Mouse (Mus musculus): Measurements from ENCODE around the gene Igsf9b. TPM values are rescaled to one million over a fixed set of nuclear protein-coding genes. Genes with fewer than 3 reads are reported as not detected.

Gene Igsf9b
- polyA plus RNA-seq, 1 experiment = 5.6 TPM

DNA sequence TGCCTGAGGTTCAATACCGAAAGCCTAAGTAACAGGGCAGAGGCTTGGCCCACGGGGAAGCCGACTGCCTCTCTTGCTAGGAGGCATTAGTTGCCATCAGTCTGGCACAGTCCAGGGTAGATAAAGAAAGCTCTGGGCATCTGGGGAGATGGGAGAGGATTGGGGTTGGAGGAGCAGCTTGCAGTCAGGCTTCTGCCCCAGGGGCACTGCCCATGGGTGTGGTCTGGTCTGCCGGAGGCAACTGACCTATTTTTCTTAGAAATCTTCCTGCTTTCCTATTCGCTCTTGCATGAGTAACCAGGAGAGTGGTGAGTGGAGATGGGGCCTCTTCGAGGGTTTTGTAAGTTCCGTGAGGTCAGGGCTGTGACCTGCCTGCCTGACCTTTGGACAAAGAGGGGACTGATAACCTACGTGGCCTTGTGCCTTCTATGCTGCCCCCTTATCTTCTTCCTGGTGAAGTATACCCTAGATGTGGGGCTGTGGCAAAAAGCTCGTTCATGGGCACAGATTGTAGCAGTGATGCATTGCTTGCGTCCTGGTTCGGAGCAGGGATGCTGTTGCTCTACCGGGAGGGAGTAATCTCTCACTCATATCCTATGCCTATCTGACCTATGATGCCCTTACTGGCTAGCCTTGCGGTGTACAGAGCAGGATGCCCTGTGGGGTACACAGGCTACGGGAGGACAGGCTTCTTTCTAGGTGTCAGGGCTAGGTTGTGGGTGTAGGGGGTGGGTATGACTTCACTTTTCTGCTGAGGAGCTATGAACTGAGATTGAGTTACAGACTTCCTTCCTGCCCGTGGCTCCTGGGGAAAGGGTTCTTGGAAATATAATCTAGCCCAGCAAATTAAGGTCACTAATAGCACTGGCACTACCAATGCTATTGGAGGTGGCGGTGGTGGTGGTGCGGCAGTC, 4.8 kb downstream of the Igsf9b start:
- Histone ChIP-seq H3K27ac (ENCODE audit: insufficient read depth, low read length) (no peak overlapping the region), H3K4me3 (ENCODE audit: insufficient read depth, low read length) (no peak overlapping the region), H3K4me1 (ENCODE audit: control insufficient read depth, insufficient read depth, low read length) (no peaks in the 10 kb centered on the region)
- no peak for TF ChIP-seq CTCF (IDR thresholded peaks at IDR 0.05; ENCODE audit: borderline replicate concordance, insufficient read depth, low read length)
- TF ChIP-seq POLR2A (IDR thresholded peaks at IDR 0.05; ENCODE audit: low read depth, low read length) = no peak

DNA sequence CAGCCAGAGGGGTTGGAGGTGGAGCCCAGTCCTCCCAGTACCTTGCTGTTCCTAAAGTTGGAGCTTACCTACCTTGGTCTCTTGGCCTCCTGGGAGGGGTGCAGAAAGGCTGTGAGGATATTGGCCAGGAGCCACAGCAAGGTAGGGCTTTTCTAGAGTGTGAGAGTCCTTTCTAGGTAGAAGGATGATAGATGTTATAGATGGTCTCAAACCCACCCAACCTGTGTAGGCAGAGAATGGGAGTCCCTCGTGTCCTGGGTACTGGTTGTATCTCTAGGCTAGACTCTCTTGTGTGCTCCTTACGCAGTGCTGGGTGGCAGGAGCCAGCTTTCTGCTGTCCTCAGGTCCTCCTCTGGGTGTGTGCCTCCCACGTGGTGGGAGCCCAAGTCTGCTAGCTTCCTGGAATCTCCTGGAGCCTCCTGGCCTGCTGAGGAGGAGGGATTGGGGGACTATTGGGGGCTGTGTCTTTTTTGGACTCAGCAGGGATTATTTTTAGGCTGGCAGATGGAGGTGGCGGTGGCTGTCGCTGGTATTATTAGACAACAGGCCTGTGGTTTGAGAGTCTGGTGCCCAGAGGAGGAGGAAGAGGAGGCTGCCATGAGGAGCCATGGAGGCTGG, 5.6 kb downstream of the Igsf9b start:
- Histone ChIP-seq H3K4me1 (ENCODE audit: control insufficient read depth, insufficient read depth, low read length) (no peaks in the 10 kb centered on the region), H3K27ac (ENCODE audit: insufficient read depth, low read length) (no peak overlapping the region), H3K4me3 (ENCODE audit: insufficient read depth, low read length) (no peak overlapping the region)
- no peak for TF ChIP-seq POLR2A (IDR thresholded peaks at IDR 0.05; ENCODE audit: low read depth, low read length)
- no peak for TF ChIP-seq CTCF (IDR thresholded peaks at IDR 0.05; ENCODE audit: borderline replicate concordance, insufficient read depth, low read length)

DNA sequence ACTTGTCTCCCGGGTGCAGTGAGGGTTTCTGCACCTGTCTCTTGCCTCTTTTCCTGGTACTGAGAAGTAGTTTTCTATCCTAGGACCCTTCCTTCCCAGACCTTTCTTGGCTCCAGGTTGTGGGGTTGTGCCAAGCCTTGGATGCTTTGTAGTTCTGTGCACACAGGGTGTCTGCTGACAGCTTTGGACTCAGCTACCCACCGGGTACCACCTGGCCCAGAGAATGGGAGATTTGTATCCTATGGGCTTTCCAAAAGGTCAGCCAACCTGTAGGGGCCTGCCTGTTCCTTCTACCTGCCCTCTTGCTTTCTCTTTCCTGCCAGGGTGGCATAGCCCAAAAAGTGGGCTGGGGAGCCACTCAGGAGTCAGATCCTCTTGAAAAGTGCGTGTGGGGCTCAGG, 6.5 kb downstream of the Igsf9b start:
- H3K27ac ChIP-seq (ENCODE audit: insufficient read depth, low read length) = no peak overlapping the region
- TF ChIP-seq POLR2A (IDR thresholded peaks at IDR 0.05; ENCODE audit: low read depth, low read length) (no peak), CTCF (IDR thresholded peaks at IDR 0.05; ENCODE audit: borderline replicate concordance, insufficient read depth, low read length) (no peak)
- H3K4me3 ChIP-seq (ENCODE audit: insufficient read depth, low read length) = no peak overlapping the region
- no peaks in the 10 kb centered on the region for H3K4me1 ChIP-seq (ENCODE audit: control insufficient read depth, insufficient read depth, low read length)

DNA sequence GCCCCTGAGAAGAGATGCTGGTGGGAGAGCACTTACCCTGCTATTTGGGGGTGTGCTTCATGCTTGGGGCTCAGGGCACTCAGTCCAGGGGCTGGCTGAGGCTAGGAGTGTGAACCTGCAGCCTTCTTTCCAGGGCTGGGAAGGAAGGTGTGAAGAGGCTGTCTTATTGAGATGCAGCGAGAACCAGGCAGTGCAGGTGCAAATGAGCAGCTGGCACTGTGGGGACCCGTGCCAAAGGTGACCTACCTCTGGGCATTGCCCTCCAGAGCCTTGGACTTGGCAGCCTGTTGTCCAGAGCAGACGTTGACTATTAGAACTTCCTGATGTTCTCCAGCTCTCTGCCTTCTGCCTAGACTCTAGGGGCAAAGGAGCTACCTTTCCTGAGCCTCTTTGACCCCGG, 7.6 kb downstream of the Igsf9b start:
- Histone ChIP-seq H3K27ac (ENCODE audit: insufficient read depth, low read length) (no peak overlapping the region), H3K4me1 (ENCODE audit: control insufficient read depth, insufficient read depth, low read length) (no peaks in the 10 kb centered on the region), H3K4me3 (ENCODE audit: insufficient read depth, low read length) (no peak overlapping the region)
- TF ChIP-seq POLR2A (IDR thresholded peaks at IDR 0.05; ENCODE audit: low read depth, low read length) (no peak), CTCF (IDR thresholded peaks at IDR 0.05; ENCODE audit: borderline replicate concordance, insufficient read depth, low read length) (no peak)

DNA sequence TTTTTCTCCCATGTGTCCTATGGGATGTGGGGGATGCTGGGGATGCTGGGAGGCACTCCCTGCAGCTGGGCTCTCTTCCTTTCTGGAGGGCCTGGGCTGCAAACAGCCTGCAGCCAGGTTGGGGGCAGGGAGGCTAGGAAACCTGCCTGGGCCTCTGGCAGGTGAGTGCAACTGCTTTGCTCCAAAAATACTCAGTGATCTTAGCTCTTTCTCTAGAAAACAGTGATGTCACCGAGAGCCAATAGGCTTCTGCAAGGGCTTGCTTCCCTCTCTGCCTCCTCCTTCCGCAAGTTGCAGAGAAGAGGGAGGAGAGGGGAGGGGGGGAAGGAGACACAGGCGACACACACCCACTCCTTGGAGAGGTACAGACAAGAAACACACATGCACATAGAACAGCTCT, 8.3 kb downstream of the Igsf9b start:
- no peaks in the 10 kb centered on the region for H3K4me1 ChIP-seq (ENCODE audit: control insufficient read depth, insufficient read depth, low read length)
- TF ChIP-seq POLR2A (IDR thresholded peaks at IDR 0.05; ENCODE audit: low read depth, low read length) (no peak), CTCF (IDR thresholded peaks at IDR 0.05; ENCODE audit: borderline replicate concordance, insufficient read depth, low read length) (no peak)
- H3K4me3 ChIP-seq (ENCODE audit: insufficient read depth, low read length) = no peak overlapping the region
- no peak overlapping the region for H3K27ac ChIP-seq (ENCODE audit: insufficient read depth, low read length)

DNA sequence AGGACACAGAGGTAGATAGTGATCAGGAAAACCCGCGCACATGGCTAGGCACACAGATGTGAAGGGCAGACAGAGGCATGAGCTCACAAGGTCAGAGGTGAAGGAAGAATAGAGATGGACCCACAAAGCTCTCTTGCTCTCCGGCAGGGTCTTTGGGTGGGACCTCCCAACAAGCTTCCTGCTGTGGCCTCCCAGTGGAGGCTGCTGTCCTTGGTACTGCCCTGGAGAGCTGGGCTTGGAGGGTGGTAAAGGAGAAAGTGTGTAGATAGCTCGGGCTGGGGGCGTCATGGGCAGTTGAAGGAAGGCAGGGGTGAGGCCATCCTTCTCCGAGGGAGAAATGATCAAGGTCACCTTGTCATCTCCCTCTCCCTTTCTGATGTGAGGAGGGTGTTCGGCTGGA, 9.0 kb downstream of the Igsf9b start:
- Histone ChIP-seq H3K4me1 (ENCODE audit: control insufficient read depth, insufficient read depth, low read length) (no peaks in the 10 kb centered on the region), H3K4me3 (ENCODE audit: insufficient read depth, low read length) (no peak overlapping the region)

DNA sequence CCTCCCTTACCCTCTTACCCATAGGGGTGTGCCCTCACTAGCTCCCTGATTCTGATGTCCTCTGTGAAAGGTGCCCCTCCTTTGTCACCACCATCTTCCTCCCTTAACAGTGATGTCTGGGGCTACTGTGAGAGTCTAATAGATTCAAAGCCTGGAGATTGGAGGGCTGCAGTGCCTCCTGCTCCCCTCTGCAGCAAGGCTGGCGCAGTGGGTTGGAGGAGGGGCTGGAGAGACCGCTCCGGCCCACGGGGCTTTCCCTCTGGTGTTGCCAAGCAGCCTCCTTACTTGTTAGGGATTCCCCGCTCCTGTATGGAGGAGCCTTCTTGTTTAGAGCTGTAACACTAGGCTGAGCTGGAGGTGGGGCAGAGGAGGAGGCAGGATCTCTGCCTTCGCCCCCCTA, 9.6 kb downstream of the Igsf9b start:
- TF ChIP-seq POLR2A (IDR thresholded peaks at IDR 0.05; ENCODE audit: low read depth, low read length) = no peak
- no peak for TF ChIP-seq CTCF (IDR thresholded peaks at IDR 0.05; ENCODE audit: borderline replicate concordance, insufficient read depth, low read length)
- Histone ChIP-seq H3K27ac (ENCODE audit: insufficient read depth, low read length) (no peak overlapping the region), H3K4me3 (ENCODE audit: insufficient read depth, low read length) (no peak overlapping the region), H3K4me1 (ENCODE audit: control insufficient read depth, insufficient read depth, low read length) (no peaks in the 10 kb centered on the region)

More for the DNA sequence above, 9.0 kb downstream of the Igsf9b start:
- TF ChIP-seq CTCF (IDR thresholded peaks at IDR 0.05; ENCODE audit: borderline replicate concordance, insufficient read depth, low read length) (no peak), POLR2A (IDR thresholded peaks at IDR 0.05; ENCODE audit: low read depth, low read length) (no peak)
- H3K27ac ChIP-seq (ENCODE audit: insufficient read depth, low read length) = no peak overlapping the region

DNA sequence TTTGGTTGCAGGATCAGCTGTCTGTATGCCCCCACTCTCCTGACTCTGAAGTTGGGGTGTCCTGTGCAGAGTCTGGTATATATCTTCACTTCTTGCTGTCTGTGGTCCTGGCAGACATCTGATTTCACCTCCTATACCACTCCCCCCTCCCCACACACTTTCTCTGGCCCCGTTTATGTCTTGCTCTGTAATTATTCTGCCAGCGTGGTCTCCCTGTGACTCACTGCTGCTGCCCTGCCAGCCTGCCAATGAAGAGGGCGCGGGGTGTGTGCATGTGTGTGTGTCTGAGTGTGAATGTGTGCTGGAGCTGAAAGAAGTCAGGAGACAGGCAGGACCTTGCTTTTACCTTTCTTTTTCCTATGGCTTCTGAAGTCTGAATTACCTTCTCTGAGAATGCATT, 11.0 kb downstream of the Igsf9b start:
- H3K4me3 ChIP-seq (ENCODE audit: insufficient read depth, low read length) = no peak overlapping the region
- no peak overlapping the region for H3K27ac ChIP-seq (ENCODE audit: insufficient read depth, low read length)
- no peaks in the 10 kb centered on the region for H3K4me1 ChIP-seq (ENCODE audit: control insufficient read depth, insufficient read depth, low read length)
- TF ChIP-seq POLR2A (IDR thresholded peaks at IDR 0.05; ENCODE audit: low read depth, low read length) (no peak), CTCF (IDR thresholded peaks at IDR 0.05; ENCODE audit: borderline replicate concordance, insufficient read depth, low read length) (no peak)

DNA sequence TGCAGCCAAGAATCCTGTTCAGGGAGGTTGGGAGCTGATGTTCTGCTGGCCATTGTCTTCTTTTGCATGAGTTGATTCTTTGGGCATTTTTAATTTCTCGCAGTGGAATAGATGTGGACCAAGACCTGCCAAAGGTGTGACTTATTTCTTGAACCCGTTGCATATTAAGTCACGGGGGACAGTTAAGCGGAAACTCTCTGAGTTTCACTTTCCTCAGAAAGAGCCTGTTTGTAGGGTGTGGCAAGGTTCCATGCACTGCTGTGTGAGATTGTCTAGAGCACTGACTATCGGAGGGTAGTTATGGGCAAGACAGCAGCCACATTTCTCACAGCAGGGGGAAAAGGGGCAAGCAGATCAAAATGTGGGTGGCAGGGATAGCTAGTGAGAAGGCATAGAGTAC, 14.4 kb downstream of the Igsf9b start:
- Histone ChIP-seq H3K27ac (ENCODE audit: insufficient read depth, low read length) (no peak overlapping the region), H3K4me1 (ENCODE audit: control insufficient read depth, insufficient read depth, low read length) (no peaks in the 10 kb centered on the region), H3K4me3 (ENCODE audit: insufficient read depth, low read length) (no peak overlapping the region)
- no peak for TF ChIP-seq CTCF (IDR thresholded peaks at IDR 0.05; ENCODE audit: borderline replicate concordance, insufficient read depth, low read length)
- no peak for TF ChIP-seq POLR2A (IDR thresholded peaks at IDR 0.05; ENCODE audit: low read depth, low read length)

DNA sequence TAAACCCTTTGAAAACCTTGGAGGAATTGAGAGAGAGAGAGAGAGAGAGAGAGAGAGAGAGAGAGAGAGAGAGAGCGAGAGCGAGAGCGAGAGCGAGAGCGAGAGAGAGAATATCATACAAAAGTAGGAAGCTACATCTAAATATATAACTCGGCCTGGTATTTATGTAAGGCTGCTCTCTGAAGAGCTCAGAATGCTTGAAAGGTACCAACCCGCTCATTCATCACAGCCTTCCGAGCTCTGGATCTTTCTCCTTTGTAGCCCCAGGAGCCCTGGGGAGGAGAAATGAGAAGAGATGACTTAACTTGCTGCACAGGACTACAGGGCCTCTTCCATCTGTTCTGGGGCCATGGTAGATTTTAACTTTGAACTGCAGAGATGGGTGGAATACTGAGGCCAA, 22.3 kb downstream of the Igsf9b start:
- TF ChIP-seq POLR2A (IDR thresholded peaks at IDR 0.05; ENCODE audit: low read depth, low read length) = no peak
- TF ChIP-seq CTCF (IDR thresholded peaks at IDR 0.05; ENCODE audit: borderline replicate concordance, insufficient read depth, low read length) = no peak
- Histone ChIP-seq H3K4me3 (ENCODE audit: insufficient read depth, low read length) (no peak overlapping the region), H3K27ac (ENCODE audit: insufficient read depth, low read length) (no peak overlapping the region), H3K4me1 (ENCODE audit: control insufficient read depth, insufficient read depth, low read length) (no peaks in the 10 kb centered on the region)

All from embryonic fibroblast, embryonic 13.5 days (primary cell).